ENCODE assay signal across 11 mouse cellular contexts in the genomic region with DNA sequence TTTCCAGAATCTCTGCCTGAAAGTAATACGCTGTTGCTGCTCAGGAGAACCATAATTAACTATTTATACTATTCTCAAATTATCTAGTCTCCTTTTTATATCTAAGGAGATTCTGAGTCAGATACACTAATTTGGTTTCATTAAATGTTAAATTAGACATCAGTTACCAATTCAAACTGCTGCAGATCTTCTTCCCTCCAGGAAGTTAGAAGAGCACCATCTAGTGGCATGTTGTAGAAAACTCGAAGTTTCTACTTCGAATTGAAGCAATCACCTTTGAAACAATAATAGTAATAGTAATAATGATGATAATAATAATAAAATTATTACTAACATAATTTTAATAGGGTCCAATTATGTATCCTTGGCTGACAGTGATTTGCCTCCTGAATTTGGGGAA. TPM values are rescaled to one million over a fixed set of nuclear protein-coding genes. Genes with fewer than 3 reads are reported as not detected.
DNase-seq lines count a peak whose midpoint lies in the region; ATAC-seq and TF ChIP-seq lines count a peak whose summit lies in the region.
"Had no signal": no experiment of that assay in that cellular context is flagged by ENCODE, and none has a peak within 500 bp of the region (broad histone marks: within the 10 kb centered on the region; RNA-seq: fewer than 3 reads in every experiment).

No protein-coding gene starts in this region.

- no peak for TF ChIP-seq EP300 in MEL (IDR thresholded peaks at IDR 0.05; ENCODE audit: low read depth in 1 of 2, low read length in 2 of 2)

- no peaks in the 10 kb centered on the region; the same call in 1 of the 2 replicates for H3K4me1 ChIP-seq in heart, embryonic 10.5 days
- H3K4me1 ChIP-seq in lung, embryonic 14.5 days (ENCODE audit: insufficient read depth): 0 out of 2 replicates have a peak, but pooled peaks cover 2% of the 10 kb centered on the region
- H3K4me1 ChIP-seq in MEL (ENCODE audit: control insufficient read depth in 1 of 2, insufficient read depth in 2 of 2, low read length in 2 of 2): peaks cover 2 to 5% of the 10 kb centered on the region in 2 experiments; a peak in 2 of 4 replicates

- TF ChIP-seq RAD21 in MEL (IDR thresholded peaks at IDR 0.05; ENCODE audit: low read depth, low read length): peak; percentile 80

- H3K4me3 ChIP-seq in heart, embryonic 10.5 days: no peak overlapping the region
- H3K4me3 ChIP-seq in lung, embryonic 14.5 days (ENCODE audit: low read depth, low read length): no peak overlapping the region
- H3K4me3 ChIP-seq in MEL (ENCODE audit: control insufficient read depth in 1 of 2, insufficient read depth in 1 of 2, low read depth in 2 of 2, low read length in 2 of 2): no peak overlapping the region
- H3K4me3 ChIP-seq: heart, embryonic 13.5 days had no signal

- H3K27ac ChIP-seq in heart, embryonic 10.5 days: no peak overlapping the region
- H3K27ac ChIP-seq in lung, embryonic 14.5 days (ENCODE audit: low read depth): no peak overlapping the region
- H3K27ac ChIP-seq in MEL (ENCODE audit: control insufficient read depth, low read depth, low read length): no peak overlapping the region
- H3K27ac ChIP-seq: heart, embryonic 13.5 days had no signal

- peaks cover 8% of the 10 kb centered on the region for H3K27me3 ChIP-seq in heart, embryonic 10.5 days (ENCODE audit: insufficient read depth, poor library complexity, severe bottlenecking)
- no peaks in the 10 kb centered on the region for H3K27me3 ChIP-seq in lung, embryonic 14.5 days (ENCODE audit: insufficient read depth, low read length)
- H3K27me3 ChIP-seq in MEL (ENCODE audit: control insufficient read depth in 1 of 2, insufficient read depth in 2 of 2, low read length in 2 of 2): no peaks in the 10 kb centered on the region

- H3K79me2 ChIP-seq in MEL (ENCODE audit: control insufficient read depth, insufficient read depth, low read length, poor library complexity): peaks cover 8% of the 10 kb centered on the region

- peak; percentile 59 for TF ChIP-seq CTCF in lung, embryonic 14.5 days (IDR thresholded peaks at IDR 0.05; ENCODE audit: low read depth)
- TF ChIP-seq CTCF in MEL (IDR thresholded peaks at IDR 0.05 in 2 of 3, conservative IDR thresholded peaks at IDR 0.05 in 1 of 3; ENCODE audit: control insufficient read depth in 1 of 3, insufficient read depth in 1 of 3, low read depth in 2 of 3, low read length in 3 of 3, poor library complexity in 1 of 3, severe bottlenecking in 1 of 3): peak in 2 of 3 experiments; percentile 42 to 80; a peak in 3 of 6 replicates

- no peak for ATAC-seq in lung, embryonic 14.5 days (ENCODE audit: insufficient read depth)

- peak; percentile 19 for DNase-seq in heart, adult 8-10 months (ENCODE audit: low spot score)
- DNase-seq in heart, embryonic 10.5 days (ENCODE audit: low spot score): no peak
- DNase-seq in lung, embryonic 14.5 days: peak; percentile 81
- DNase-seq in lung, postnatal 14 days: no peak
- peak; percentile 67 for DNase-seq in MEL (ENCODE audit: low read depth, low spot score)
- DNase-seq in embryo, embryonic 11 days: peak; percentile 69
- DNase-seq in urinary bladder, postnatal 14 days (ENCODE audit: low spot score): no peak
- DNase-seq in layer of hippocampus, postnatal 10 days (ENCODE audit: low spot score in 2 of 2): no peak
- DNase-seq: kidney, adult 8-10 months; right cerebral cortex, postnatal 25 days had no signal

- no peaks in the 10 kb centered on the region for H3K36me3 ChIP-seq in heart, embryonic 10.5 days
- no peaks in the 10 kb centered on the region for H3K36me3 ChIP-seq in lung, embryonic 14.5 days (ENCODE audit: insufficient read depth)
- H3K36me3 ChIP-seq in MEL (ENCODE audit: control insufficient read depth in 1 of 2, insufficient read depth in 2 of 2, low read length in 2 of 2): no peaks in the 10 kb centered on the region
- H3K36me3 ChIP-seq: heart, embryonic 13.5 days had no signal

- TF ChIP-seq POLR2A in MEL (IDR thresholded peaks at IDR 0.05; ENCODE audit: control insufficient read depth in 1 of 2, insufficient read depth in 1 of 2, low read depth in 1 of 2, low read length in 2 of 2, poor library complexity in 1 of 2): no peak

- WGBS in heart, embryonic 10.5 days: 27% methylated on average over 3 of the region's 3 CpGs
- WGBS in lung, embryonic 14.5 days: 18% methylated on average over 3 of the region's 3 CpGs

- H3K9me3 ChIP-seq in heart, embryonic 10.5 days: no peaks in the 10 kb centered on the region
- H3K9me3 ChIP-seq in lung, embryonic 14.5 days (ENCODE audit: low read depth, low read length): no peaks in the 10 kb centered on the region
- H3K9me3 ChIP-seq in MEL (replicated peaks; ENCODE audit: insufficient read depth, low read length): no peaks in the 10 kb centered on the region
- H3K9me3 ChIP-seq: heart, embryonic 13.5 days had no signal

- H3K9ac ChIP-seq in lung, embryonic 14.5 days: no peak overlapping the region
- no peak overlapping the region for H3K9ac ChIP-seq in MEL (ENCODE audit: control insufficient read depth, low read depth, low read length, poor library complexity, severe bottlenecking)
- H3K9ac ChIP-seq: heart, embryonic 13.5 days had no signal

- no peak overlapping the region for H3K4me2 ChIP-seq in lung, embryonic 14.5 days
- H3K4me2 ChIP-seq: heart, embryonic 13.5 days had no signal

TF ChIP-seq in MEL, 35 proteins besides CTCF, POLR2A, EP300 and RAD21:
- TF ChIP-seq CHD1 (IDR thresholded peaks at IDR 0.05; ENCODE audit: low read depth, low read length) (no peak), SMC3 (IDR thresholded peaks at IDR 0.05; ENCODE audit: low read depth, low read length) (peak; percentile 77), MAX (IDR thresholded peaks at IDR 0.05; ENCODE audit: low read length) (no peak), ZC3H11A (IDR thresholded peaks at IDR 0.05; ENCODE audit: low read depth, low read length) (peak; percentile 72)
TF ChIP-seq in MEL: peak in this region for 2.

RNA-seq across cellular contexts. Expression of a gene that starts 4.1 kb away (rescaled TPM):
- total RNA-seq in heart, adult 8-10 months (2022): 10 to 100 TPM; 30.8 to 42.7 (median 40.3) TPM
- polyA plus RNA-seq in heart, embryonic 10.5 days (2016; fragmentation: Nextera tagmentation; extraction: Ambion mirVana): 7.4 and 8.2 TPM in 2 replicates
- polyA plus RNA-seq in lung, embryonic 14.5 days (2014; fragmentation: Nextera tagmentation; extraction: Ambion mirVana): 12.0 and 12.2 TPM in 2 replicates
- 21.5 and 26.4 TPM in 2 replicates for total RNA-seq in MEL (2012; rRNA removed)
- 100 to 1,000 TPM in 1 of 2 experiments, 10 to 100 TPM in 1; 29.7 to 335 TPM for polyA plus RNA-seq in MEL (2012; ENCODE audit: insufficient read depth in 1 of 2, insufficient read length in 2 of 2, low read depth in 1 of 2, low replicate concordance in 2 of 2, missing spikeins in 1 of 2)
- total RNA-seq in layer of hippocampus, postnatal 10 days (2021): 10 to 100 TPM; 45.6 to 49.9 TPM

Comparison
In these comparisons a context has a peak if more than half of its experiments do, and no peak if none do; other contexts are left out.
1. DNase-seq: peak in heart, adult 8-10 months (single experiment), lung, embryonic 14.5 days (single experiment), MEL (single experiment) and embryo, embryonic 11 days (single experiment); none in heart, embryonic 10.5 days (single experiment), lung, postnatal 14 days (single experiment), urinary bladder, postnatal 14 days (single experiment) and layer of hippocampus, postnatal 10 days (0 of 2).